Mouse (Mus musculus) stomach, embryonic 16.5 days (tissue): Measurements from ENCODE around the gene Tex11. TPM values are rescaled to one million over a fixed set of nuclear protein-coding genes. Genes with fewer than 3 reads are reported as not detected.
"Not testable (repeated sequence)": the region's sequence is repeated elsewhere in the genome, so short reads cannot be mapped to it uniquely, and the experiment has no call there.

Source experiments
- ATAC-seq: fragments of 200-750 bp; cut with Nextera tagmentation; 2 replicates; pipeline ENCODE4 v1.8.0; 2017; ENCODE audit warnings: moderate number of reproducible peaks, moderate TSS enrichment; ENCODE audit not compliant: insufficient read depth, low FRiP score
- H3K27ac ChIP-seq: fragments of 300-500 bp; sonication (generic); 2 replicates; pipeline ENCODE4 v1.5.1; 2014; ENCODE audit warnings: low read length
- H3K27me3 ChIP-seq: fragments of 300-500 bp; sonication (generic); 2 replicates; pipeline ENCODE4 v1.6.1; 2014; ENCODE audit warnings: low read length, control low read depth, mixed read lengths; ENCODE audit not compliant: control insufficient read depth, insufficient read depth
- H3K36me3 ChIP-seq: fragments of 300-500 bp; sonication (generic); 2 replicates; pipeline ENCODE4 v1.6.1; 2014; ENCODE audit warnings: low read length; ENCODE audit not compliant: control insufficient read depth, insufficient read depth
- H3K4me1 ChIP-seq: fragments of 300-500 bp; sonication (generic); 2 replicates; pipeline ENCODE4 v1.6.1; 2014; ENCODE audit warnings: low read length, control low read depth, mixed read lengths; ENCODE audit not compliant: control insufficient read depth, insufficient read depth
- H3K4me2 ChIP-seq: fragments of 300-500 bp; sonication (generic); 2 replicates; pipeline ENCODE4 v1.6.1; 2014; ENCODE audit warnings: low read depth, low read length, mixed read lengths
- H3K4me3 ChIP-seq: fragments of 300-500 bp; sonication (generic); replicated peaks from 2 replicates; pipeline ENCODE4 v1.5.1; 2014; ENCODE audit warnings: mild to moderate bottlenecking, low read length
- H3K9ac ChIP-seq: fragments of 300-500 bp; sonication (generic); 2 replicates; pipeline ENCODE4 v1.6.1; 2014; ENCODE audit warnings: low read length
- H3K9me3 ChIP-seq: fragments of 300-500 bp; sonication (generic); replicated peaks from 2 replicates; pipeline ENCODE4 v1.6.1; 2016; ENCODE audit warnings: low read length, control low read depth; ENCODE audit not compliant: control insufficient read depth
- WGBS: fragments of 180-500 bp; shearing (Covaris S2); extraction: QIAGEN DNeasy Blood & Tissue Kit; methylation state at CpG from one replicate; pipeline ENCODE4 v1.1.7; 2014; 5-methylcytosine and 5-hydroxymethylcytosine counted together
- polyA plus RNA-seq: library from polyadenylated mRNA; unstranded; fragments of >200 nt; fragmentation: Nextera tagmentation; extraction: Ambion mirVana; gene quantifications from 2 replicates; pipeline ENCODE4 v1.2.1, GENCODE M21; 2015

The Tex11 gene
- 0.13 TPM in 1 of 2 replicates, not detected in the other for polyA plus RNA-seq

DNA sequence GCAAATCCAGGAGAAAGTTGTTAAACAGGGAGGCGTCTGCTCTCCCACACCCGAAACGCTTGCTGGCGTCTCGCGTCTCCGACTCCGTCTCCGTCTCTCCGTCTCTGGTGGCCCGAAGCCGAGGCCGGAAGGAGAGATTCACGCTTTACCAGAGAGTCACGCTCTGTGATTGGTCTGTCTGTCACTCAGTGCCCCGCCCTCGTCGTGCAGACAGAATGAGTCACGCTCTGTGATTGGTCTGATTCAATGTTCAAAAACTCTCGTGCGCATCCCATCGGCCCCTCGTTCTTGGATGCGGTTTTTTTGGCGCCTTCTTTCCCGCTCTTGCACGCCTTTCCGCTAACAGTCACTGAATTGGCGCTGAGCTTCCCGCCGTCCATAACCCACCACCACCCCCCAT, at the start of gene Tex11:
Gene Tex11 (minus strand): TSS at position 127 of the 400 bp plus-strand sequence.
- WGBS = 86% methylated on average over 31 of the region's 31 CpGs
- H3K9me3 ChIP-seq = no peaks in the 10 kb centered on the region
- H3K4me3 ChIP-seq = no peak within 1 kb of the TSS
- no peaks in the 10 kb centered on the region for H3K4me1 ChIP-seq
- no peak within 1 kb of the TSS for H3K4me2 ChIP-seq
- no peaks in the 10 kb centered on the region for H3K36me3 ChIP-seq
- H3K27me3 ChIP-seq = no peaks in the 10 kb centered on the region
- no peak within 1 kb of the TSS for H3K9ac ChIP-seq
- H3K27ac ChIP-seq = no peak within 1 kb of the TSS
- ATAC-seq = no peak

DNA sequence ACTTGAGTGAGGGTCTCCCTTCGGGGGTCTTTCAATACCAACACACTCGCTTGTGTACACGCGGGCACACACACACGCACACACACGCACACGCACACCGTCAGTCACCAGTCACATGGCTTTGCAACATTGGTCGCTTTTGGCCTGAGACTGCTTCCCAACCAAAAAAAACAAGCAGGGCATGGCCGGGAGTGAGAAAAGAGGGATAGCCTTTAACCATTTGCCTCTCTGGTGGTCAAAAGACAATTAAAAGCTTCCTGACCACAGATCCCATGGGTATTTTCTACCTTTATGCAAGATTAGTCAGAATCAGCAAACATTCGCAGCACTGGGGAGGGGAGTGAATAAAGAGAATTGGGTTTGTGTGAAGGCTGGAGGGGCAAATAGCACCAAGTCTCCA, 26.5 kb upstream of the Tex11 start, which contains the start of gene Slc7a3:
Gene Slc7a3 (minus strand): TSS at position 101 of the 400 bp plus-strand sequence.
- no peaks in the 10 kb centered on the region for H3K9me3 ChIP-seq
- H3K27ac ChIP-seq = no peak within 1 kb of the TSS
- peaks cover 7% of the 10 kb centered on the region for H3K27me3 ChIP-seq
- H3K4me3 ChIP-seq = peak within 1 kb of the TSS; percentile 33
- H3K4me1 ChIP-seq = no peaks in the 10 kb centered on the region
- ATAC-seq = no peak
- no peak within 1 kb of the TSS for H3K9ac ChIP-seq
- peak within 1 kb of the TSS; percentile 57 for H3K4me2 ChIP-seq
- 30% methylated on average over 11 of the region's 11 CpGs for WGBS
- H3K36me3 ChIP-seq = no peaks in the 10 kb centered on the region

DNA sequence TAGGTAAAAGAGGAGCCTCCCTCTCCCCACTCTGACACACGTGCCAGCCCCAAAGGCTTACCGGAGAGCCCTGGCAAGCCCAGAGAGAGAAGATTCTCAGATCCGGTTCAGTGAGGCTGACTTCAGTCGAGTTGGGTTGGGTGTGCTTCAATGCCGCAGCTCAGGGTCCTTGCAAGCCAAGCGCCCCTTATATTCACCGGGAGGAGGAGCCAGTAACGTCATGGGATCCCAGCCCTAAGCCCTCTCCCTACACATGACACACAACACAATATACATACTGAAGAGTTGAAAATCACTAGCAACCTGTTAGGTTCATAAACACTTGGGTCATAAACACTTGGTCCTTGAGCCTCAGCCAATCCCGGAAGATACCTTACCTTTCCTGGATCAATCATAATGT, 25.7 kb upstream of the Tex11 start:
- H3K36me3 ChIP-seq, H3K27me3 ChIP-seq, H3K9ac ChIP-seq, H3K9me3 ChIP-seq, H3K4me1 ChIP-seq, ATAC-seq, H3K27ac ChIP-seq: not testable (repeated sequence)
- 26% methylated on average over 5 of the region's 9 CpGs for WGBS
- peak overlapping the region; percentile 57 for H3K4me2 ChIP-seq
- H3K4me3 ChIP-seq = peak overlapping the region; percentile 33

DNA sequence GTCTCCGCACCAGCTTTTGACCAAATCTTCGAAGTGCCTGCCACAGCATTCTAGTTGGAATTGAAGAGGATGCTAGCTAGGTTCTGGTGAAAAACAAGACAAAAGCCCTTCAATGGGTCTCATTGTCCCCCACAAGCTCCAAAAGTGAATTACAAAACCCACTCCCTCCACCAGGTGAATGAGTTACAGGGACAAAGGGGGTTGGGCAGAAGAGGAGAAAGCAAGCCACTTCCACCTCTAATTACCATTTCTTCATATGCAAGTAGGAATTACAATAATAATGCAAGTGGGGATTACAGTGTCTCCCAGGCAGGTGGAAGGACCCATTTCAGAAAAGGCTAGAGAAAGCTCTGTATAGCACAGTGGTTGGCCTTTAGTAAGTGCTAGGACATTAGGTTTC, 24.7 kb upstream of the Tex11 start:
- no peak overlapping the region; the same call in 1 of the 2 replicates for H3K4me3 ChIP-seq
- no peak for ATAC-seq
- H3K4me2 ChIP-seq = no peak overlapping the region
- H3K4me1 ChIP-seq = no peaks in the 10 kb centered on the region
- H3K27ac ChIP-seq = no peak overlapping the region
- H3K9me3 ChIP-seq = no peaks in the 10 kb centered on the region
- peaks cover 7% of the 10 kb centered on the region for H3K27me3 ChIP-seq
- 71% methylated on average over 2 of the region's 2 CpGs for WGBS
- no peak overlapping the region for H3K9ac ChIP-seq
- H3K36me3 ChIP-seq = no peaks in the 10 kb centered on the region

DNA sequence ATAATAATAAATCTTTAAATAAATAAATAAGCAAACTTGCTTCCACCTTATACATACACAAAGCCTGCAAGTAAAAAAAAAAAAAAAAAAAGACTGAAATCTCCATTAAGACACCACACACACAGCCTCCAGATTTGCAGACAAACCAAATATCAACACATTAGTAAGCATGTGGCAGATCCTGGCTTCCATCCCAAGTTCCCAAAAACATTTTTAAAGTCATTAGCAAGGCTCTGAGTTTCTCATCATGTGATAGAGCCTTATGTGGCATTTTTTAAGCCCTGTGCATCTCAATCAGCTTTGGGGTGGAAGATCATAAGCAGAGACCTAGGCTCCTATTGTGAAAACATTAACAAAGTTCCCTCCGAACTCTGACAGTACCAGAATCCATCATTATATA, 5.8 kb upstream of the Tex11 start:
- ATAC-seq = no peak
- WGBS = 36% methylated on average over 1 of the region's 1 CpGs

DNA sequence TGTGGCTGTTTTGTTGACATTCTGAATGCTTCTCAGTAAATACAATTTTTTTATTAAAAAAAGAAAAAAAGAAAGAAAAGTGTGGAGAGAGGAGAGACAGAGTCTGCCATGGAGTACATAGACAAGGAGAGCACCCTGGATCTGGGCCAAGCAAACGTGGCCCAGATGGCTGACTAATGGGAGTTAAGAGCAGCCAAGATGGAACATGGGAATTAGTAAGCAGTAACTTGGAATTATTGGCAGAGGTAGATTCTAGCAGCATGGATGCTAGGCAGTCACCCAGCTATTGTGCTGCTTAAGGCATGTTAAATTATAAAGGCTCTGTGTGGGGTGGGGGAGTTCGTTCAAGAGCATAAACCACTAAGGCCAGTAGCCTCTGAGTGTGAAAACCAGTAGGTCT, 4.0 kb upstream of the Tex11 start:
- Histone ChIP-seq H3K27ac (no peak overlapping the region), H3K9me3 (no peaks in the 10 kb centered on the region), H3K27me3 (no peaks in the 10 kb centered on the region), H3K4me2 (no peak overlapping the region), H3K36me3 (no peaks in the 10 kb centered on the region), H3K4me1 (no peaks in the 10 kb centered on the region), H3K9ac (no peak overlapping the region), H3K4me3 (no peak overlapping the region)
- WGBS = 44% methylated on average over 2 of the region's 2 CpGs
- no peak for ATAC-seq

More for the DNA sequence above, 5.8 kb upstream of the Tex11 start:
- H3K4me2 ChIP-seq = no peak overlapping the region
- H3K36me3 ChIP-seq = no peaks in the 10 kb centered on the region
- H3K4me1 ChIP-seq = no peaks in the 10 kb centered on the region
- no peak overlapping the region for H3K4me3 ChIP-seq
- no peaks in the 10 kb centered on the region for H3K27me3 ChIP-seq
- no peaks in the 10 kb centered on the region for H3K9me3 ChIP-seq
- H3K9ac ChIP-seq = no peak overlapping the region
- H3K27ac ChIP-seq = no peak overlapping the region

DNA sequence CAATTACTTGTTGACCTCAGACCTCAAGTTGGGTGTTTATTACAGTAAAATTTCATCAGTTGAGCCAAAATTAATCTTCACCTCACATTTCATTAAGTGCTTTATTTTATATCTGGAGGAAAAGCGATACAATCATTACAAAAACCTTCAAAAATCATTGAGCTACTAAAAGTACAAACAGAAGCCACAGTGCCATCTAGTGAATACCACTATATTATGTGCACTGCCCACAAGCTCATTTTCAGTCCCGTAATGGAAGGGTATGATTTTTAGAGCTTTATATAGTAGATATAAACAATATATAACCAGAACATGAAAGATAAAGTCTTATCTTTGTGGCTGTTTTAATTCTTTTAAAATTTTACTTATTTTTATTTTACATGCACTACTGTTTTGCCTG, 115.8 kb downstream of the Tex11 start:
- Histone ChIP-seq H3K4me1 (no peaks in the 10 kb centered on the region), H3K36me3 (no peaks in the 10 kb centered on the region), H3K9ac (no peak overlapping the region), H3K9me3 (no peaks in the 10 kb centered on the region), H3K4me3 (no peak overlapping the region), H3K27me3 (no peaks in the 10 kb centered on the region), H3K27ac (no peak overlapping the region), H3K4me2 (no peak overlapping the region)
- 33% methylated on average over 2 of the region's 2 CpGs for WGBS
- ATAC-seq = no peak

DNA sequence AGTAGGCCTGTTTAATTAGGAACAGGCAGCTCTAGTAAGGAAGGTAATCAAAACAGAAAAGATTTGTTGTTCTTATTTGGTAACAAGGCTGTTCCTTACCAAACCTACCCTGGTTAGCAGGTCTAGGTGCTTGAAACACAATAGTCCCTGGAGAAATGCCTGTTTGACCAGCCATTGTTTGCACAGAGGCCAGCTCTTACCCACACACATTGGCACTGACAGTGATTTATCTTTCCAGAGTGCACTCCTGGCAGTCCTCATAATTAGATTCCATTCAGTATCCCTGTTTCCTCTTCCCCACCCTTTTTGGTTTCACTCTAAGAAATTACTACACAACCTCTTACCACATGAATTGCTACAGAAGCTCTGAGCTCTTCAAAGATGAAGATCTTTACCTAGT, 220.3 kb downstream of the Tex11 start:
- no peaks in the 10 kb centered on the region for H3K27me3 ChIP-seq
- no peaks in the 10 kb centered on the region for H3K4me1 ChIP-seq
- H3K36me3 ChIP-seq = no peaks in the 10 kb centered on the region
- H3K9me3 ChIP-seq = no peaks in the 10 kb centered on the region
- H3K4me2 ChIP-seq = no peak overlapping the region
- no peak overlapping the region for H3K9ac ChIP-seq
- H3K27ac ChIP-seq = no peak overlapping the region
- no peak overlapping the region for H3K4me3 ChIP-seq
- ATAC-seq = no peak

DNA sequence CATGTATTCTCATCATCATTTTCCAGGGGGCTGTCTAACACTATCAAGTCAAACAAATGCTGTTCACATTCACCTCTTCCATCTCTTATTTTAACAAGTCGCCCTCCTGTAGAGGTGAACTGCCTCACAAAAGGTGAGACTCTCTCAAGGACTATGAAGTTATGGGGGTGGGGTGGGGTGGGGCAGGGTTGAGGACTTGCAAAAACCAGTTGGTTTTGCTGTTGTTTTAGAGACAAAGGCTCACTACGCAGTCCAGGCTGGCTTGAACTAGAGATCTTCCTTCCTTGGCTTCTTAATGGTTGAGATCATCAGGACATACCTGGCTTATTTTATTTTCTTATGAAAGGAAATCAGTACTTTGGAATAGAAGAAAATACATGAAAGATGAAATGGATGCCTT, 226.7 kb downstream of the Tex11 start:
- Histone ChIP-seq H3K4me2 (no peak overlapping the region), H3K36me3 (no peaks in the 10 kb centered on the region), H3K9me3 (no peaks in the 10 kb centered on the region), H3K9ac (no peak overlapping the region), H3K27me3 (no peaks in the 10 kb centered on the region; the same call in 1 of the 2 replicates), H3K27ac (no peak overlapping the region), H3K4me3 (no peak overlapping the region), H3K4me1 (no peaks in the 10 kb centered on the region)
- WGBS = 73% methylated on average over 2 of the region's 2 CpGs
- no peak for ATAC-seq

DNA sequence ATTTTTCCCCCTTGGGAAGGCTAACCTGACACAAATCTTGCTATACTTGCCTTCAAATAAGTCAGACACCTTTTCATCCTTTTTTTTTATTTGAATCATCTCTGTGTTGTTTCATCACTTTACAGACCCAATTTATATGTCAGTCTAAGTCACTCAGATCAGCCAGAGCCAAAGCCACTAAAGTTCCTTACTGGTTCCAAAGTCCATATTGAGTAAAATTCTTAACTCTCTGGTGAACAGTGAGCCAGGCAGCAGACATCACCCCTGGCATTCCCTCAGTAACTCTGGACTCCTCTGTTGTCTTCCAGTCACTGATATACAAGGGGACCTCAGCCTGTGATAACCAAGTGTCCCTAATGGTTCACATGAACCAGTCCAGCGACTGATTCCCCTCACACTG, 233.9 kb downstream of the Tex11 start:
- Histone ChIP-seq H3K9me3 (no peaks in the 10 kb centered on the region), H3K27ac (no peak overlapping the region), H3K4me3 (no peak overlapping the region), H3K9ac (no peak overlapping the region), H3K4me1 (no peaks in the 10 kb centered on the region), H3K4me2 (no peak overlapping the region), H3K36me3 (no peaks in the 10 kb centered on the region), H3K27me3 (no peaks in the 10 kb centered on the region)
- 54% methylated on average over 1 of the region's 1 CpGs for WGBS
- ATAC-seq = no peak
